Mouse (Mus musculus) cerebellum, adult 9-10 months (tissue): ENCODE results near the gene Sft2d2.
A peak's percentile ranks its signal among the peaks of the same experiment; 100 is the strongest.

Source experiments
- DNase-seq: peaks from one replicate; pipeline ENCODE4 v3.0.0; 2022

Gene Sft2d2

DNA sequence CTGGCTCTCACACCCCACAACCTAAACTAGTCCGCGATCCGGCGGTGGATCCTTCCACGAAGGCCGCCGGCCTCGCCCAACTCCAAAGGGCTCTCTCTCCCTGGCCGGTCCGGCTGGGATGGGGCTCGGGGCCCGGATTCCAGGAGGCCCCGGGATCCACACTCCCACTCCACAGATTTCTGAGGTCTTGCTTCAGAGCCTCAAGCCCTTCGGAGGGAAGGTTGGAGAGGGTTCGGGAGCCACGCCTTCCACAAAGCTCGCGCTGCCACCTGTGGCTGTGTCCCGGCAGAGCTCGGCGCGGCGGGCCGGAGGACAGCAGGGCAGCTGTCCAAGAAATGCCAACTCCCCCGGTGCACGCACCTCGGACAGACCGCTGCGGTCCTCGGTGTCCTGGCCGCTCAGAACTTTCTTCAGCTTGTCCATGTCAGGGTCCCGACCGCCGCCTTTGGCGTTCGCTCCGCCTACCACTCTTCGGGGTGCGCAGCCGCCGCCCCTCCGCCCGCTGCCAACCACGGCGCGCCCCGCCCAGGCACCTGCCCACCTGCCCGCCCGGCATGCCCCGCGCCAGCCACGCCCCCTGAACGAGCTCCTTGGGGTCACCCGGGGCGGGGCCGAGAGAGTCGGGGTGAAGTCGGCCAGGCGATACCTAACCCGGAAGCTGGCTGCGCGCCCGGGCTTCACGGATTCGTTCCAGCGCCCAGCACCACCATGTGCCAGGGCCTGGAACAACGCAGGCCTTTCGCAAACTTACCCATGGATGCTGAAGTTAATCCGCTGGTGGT, at the start of gene Sft2d2:
Gene Sft2d2, minus strand, starts transcription at position 559 of the 782 bp plus-strand sequence.
- peak; percentile 58 for DNase-seq

DNA sequence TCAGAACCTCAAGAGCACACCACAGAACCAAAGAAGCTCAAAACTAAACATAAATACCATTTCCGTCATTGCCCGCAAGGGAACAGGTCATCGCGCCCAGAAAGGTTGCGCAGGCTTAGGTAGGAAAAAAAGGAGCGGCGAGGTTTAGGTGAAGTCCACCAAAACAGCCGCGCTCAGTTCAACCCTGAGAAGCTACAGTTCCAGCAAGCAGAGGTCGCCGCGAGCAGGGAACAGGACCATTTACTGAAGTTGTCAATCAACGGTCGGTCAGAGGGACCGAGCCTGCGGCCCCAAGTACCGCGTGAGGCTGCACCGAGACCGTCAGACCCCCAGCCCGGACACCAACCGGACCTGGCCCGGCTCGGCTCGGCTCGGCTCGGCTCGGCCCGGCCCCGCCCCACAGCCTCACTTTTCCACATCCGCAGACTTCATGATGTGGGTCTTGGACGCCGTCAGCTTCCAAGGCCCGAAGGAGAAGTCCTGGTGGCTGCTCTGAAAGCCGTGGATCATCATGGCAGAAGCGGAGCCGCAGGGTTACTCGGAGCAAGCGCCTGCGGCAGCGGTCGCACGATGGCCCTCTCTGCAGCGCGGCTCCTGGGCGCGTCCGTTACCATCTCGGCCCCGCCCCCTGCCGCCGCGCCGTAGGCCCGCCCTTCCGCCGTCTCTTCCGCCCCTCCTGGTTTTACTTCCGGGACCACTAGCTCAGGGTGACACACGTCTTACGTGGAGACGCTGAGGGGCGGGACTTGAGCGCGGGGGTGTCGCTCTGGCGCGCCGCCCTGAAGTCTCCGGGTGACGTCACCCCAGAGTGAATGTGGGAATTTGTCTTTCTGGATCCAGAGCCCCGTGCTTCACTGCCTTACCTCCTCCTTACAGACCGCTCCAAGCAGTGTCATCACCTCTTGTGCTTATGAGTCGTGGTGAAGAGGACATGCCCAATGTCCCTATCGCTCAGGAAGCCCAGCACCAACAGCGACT, 42.4 kb upstream of the Sft2d2 start, which contains the start of gene Tiprl:
Gene Tiprl, minus strand, starts transcription at position 676 of the 978 bp plus-strand sequence.
- peak; percentile 99 for DNase-seq

DNA sequence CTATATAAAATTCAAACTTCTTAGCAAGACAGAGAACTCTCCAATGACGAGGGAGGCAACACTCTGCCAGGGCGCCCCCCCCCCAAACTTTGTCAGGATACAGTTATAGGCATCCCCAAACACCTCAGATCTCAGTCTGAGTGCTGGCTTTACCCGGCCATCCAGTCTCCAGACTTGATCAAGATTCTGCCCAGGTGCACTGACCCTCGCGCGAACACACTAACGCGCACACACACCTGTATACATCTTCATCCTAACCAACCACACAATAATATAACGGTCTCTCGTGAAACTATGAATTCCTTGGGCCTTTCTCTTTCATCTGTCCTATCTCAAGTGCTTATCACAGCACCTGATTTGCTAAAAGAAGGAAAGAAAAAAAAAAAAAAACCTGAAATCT, 41.6 kb upstream of the Sft2d2 start:
- DNase-seq = peak; percentile 19

DNA sequence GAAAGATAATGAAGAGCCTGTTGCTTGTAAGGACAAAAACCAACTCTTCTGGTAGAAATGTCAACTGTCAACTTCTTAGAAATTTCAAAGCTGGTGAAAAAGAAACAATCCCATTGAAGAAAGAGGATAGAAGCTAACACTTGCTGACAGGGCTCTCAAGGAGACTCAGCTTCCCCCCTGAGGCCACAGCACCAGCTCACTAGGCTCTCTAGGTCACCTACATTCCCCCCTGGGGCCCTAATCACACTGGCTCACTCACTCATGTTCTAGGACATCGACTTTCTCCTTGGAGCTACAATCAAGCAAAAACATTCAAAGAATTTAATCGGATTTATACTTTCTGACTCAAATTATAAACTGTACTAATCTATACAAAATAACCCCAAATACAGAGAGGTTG, 39.6 kb upstream of the Sft2d2 start:
- no peak for DNase-seq

DNA sequence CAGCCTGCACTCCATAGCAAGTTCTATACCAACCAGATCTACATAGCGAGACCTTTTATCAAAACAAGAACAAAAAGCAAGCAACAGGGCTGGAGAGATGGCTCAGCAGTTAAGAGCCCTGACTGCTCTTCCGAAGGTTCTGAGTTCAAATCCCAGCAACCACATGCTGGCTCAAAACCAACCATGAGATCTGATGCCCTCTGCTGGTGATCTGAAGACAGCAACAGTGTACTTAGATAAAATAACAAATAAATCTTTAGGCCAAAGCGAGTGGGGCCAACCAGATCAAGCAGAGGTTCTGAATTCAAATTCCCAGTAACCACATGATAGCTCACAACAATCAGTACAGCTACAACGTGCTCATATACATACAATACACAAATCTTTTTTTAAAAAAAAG, 36.5 kb upstream of the Sft2d2 start:
- no peak for DNase-seq

DNA sequence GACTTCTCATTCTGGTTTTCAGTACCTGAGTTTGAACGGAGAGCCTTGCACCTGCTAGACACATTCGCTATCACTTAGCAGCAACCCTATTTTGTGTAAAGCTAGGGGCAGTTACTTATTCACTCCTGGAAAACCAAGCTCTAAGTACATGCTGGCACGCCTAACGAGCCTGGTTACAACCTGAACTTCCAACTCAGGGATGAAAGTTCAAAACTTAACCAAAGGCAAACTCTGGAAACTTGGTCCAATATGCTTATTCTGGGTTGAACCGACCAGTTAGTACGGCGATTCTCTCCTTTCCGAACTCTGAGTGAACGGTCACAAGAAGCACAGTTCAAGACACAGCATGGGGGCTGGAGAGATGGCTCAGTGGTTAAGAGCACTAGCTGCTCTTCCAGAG, 35.3 kb upstream of the Sft2d2 start:
- DNase-seq = no peak

DNA sequence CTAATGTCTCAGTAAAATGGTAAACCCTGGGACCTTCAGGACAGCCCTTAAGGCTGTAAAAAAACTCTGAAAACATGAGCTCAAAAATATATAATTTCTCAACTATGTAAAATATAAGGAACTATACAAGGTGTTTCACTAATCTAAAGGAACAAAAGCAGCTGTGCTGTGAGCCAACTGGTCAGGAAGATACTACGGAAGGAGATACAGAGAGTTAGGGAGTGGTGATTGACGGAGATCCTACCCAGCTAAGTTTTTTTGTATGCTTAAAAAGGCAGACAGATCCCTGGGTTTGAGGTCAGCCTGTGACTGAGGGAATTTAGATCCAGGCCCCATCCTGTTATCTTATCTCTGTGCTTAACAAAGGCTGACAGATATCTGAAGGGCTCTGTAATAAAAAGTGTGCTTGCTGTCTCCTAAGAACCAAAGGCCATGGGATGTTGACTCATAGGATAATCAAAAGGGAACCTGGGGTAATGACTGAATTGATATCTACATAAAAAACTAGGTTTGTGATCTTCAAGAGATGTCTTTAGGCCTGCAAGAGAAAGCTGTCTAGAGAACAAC, 22.9 kb upstream of the Sft2d2 start:
- no peak for DNase-seq

DNA sequence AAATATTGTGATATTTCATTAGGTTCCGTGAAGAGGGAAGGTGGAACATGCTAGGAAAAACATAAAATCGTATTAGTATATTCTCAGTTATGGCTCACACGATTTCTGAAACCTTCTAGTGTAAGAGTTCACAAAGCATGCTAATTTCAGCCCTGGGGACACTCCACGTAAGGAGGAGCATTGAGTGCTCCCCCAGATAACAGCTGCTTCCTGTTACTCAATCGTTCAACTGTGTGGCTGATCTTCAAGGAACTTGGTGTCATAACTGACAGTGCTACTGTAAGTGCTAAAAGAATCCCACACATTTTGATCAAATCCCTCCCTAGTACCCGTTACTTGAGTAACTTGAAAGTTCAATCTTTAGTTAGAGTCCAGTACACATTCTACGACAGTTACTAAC, 21.6 kb upstream of the Sft2d2 start:
- no peak for DNase-seq

DNA sequence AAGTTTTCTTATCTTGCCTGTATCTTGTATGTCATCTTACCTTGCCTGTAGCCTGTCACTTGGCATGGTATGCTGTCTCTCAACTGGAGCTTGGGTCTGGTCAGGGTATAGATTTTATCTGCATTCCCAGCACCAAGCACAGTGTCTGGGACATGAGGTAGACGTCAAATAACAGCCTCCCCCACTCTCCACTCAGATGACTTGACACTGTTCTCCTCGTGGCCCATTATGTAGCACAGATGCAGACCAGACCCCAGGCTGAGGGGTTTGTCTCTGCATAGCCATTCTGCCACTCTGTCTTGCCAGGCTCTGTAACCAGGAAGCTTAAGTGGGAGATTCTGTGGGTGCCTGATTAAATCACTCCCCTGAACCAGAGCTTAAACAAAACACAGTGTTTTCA, 11.4 kb upstream of the Sft2d2 start:
- DNase-seq = no peak

DNA sequence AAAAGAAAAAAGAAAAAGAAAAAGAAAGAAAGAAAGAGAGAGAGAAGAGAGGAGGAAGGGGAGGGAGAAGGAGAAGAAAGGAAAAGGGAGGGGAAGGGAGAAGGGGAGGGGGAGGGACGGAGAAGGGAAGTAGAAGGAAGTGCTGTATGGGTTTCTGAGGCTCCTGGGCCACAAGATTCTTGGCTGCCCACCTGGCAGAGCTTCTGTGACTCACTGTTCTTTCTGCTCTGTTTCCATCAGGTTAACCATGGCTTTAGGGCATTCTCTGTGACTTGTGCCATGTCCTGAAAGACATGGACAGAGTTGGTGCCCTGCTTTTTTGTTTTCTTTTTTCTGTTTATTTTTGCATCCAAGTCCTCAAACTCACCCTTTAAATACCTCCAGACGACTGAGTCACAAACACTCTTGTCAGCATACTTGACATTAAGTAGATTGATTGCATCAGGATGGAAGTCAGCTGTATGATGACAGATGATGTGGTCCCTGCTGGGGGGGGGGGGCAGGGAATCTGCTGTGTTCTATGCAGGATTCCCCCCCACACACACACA, 9.3 kb upstream of the Sft2d2 start:
- no peak for DNase-seq

DNA sequence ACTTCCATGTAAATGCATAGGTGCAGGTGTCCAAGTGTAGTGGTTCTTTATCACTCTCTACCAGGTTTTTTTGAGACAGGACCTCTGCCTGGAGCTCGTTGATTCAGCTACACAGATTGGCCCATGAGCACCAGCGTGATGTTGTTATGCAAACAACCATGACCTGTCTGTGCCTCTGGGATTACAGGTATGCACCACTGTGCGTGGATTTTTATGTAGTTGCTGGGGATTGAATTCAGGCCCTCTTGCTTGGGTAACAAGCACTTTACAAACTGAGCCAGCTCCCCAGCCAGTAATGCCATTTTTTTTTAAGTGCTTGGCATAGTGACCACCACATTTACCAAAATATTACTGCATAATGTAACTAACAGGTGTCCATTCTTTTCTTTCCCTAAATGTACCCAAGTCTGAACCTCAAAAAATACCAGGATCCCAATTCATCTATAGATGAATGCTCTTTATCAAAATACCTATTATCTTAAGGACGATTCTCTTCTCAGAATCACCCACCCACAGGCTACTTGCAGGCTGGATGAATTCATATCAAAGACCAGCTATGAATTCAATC, 7.3 kb upstream of the Sft2d2 start:
- DNase-seq = no peak

DNA sequence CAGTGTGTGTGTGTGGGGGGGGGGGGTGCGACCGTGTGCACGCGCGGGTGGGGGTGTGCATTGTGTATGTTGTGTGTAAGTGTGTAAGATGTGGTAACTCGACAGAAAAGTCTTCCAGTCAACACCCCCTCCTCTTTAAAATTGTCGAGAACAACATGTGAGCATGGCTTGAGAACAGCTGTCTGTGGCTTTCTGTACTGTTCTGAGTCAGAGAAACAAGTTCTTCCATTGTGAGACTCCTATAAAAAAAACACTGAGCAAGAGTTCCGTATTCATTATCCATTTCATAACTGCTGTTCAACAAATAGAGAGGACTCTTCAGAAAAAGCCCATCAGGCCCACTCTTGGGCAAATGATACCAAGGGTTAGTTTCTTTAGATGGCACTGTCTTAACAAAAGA, 6.5 kb upstream of the Sft2d2 start:
- DNase-seq = no peak

DNA sequence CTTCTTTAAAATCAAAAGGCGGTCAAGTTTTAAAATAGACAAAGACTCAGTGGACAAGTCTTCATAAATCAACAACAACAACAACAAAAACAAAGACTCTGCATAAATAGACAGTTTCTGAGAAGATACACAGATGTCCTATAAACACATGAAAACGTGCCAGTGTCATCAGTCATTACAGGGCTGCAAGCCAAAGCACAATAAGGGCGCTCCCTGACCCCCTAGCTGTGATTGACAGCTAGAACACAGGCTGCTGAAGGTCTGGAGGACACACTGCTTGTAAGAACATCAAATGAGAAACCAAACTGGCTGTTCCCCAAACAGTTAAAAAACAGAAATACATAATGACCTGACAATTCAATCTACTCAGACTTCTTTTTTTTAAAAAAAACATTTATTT, 5.4 kb upstream of the Sft2d2 start:
- no peak for DNase-seq

DNA sequence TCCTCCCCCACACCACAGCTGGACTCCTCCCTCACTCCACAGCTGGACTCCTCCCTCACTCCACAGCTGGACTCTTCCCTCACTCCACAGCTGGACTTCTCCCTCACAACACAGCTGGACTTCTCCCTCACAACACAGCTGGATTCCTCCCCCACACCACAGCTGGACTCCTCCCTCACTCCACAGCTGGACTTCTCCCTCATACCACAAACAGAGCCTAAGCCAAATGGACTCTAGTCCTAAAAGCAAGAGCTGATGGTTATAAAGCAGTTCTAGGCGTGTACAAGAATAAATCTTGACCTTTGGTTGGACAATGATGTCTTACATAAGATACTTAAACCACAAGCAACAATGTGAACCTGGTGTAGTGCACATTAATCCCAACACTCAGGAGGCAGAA, 4.7 kb upstream of the Sft2d2 start:
- DNase-seq = no peak

DNA sequence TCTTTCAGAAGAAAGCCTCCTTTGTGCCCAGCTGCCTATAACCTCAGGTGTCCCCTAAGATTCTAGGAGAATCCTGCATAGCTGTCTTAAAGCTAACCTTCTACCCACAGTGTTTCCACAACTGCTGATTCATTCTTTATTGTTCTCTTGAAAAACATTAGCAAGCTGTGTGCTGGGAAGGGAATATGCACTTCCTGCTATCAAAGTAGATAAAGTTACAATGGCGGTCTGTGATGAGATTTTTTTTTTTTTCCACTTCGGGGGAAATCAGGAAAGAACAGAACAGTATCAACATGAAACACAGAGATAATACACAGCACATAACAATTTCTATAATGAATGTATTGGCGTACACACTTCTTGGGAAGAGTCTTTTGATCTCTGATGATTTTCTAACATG, 3.6 kb upstream of the Sft2d2 start:
- DNase-seq = no peak

DNA sequence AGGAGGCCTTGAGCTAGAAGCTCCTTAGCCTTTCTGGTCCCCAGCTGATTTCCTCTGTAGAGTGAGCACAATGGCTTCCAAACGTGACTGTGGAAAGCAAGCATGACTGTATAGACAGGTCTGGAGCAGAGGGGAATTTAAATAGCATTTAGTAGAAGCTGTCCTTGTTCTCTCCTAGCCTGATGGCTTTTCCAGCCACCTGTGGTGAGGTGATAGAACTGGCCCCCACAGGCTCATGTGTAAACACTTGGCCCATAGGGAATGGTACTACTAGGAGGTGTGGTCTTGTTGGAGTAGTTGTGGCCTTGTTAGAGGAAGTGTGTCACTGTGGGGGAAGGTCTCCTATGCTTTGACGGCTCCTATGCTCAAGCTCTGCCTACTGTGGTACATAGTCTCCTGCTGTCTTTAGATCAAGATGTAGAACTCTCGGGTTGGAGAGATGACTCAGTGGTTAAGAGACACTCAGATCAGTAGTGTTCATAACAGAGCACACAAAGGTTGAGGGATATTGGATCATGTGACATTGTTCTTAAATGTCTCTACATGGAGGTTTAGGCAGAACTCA, 1.2 kb upstream of the Sft2d2 start:
- DNase-seq = no peak

DNA sequence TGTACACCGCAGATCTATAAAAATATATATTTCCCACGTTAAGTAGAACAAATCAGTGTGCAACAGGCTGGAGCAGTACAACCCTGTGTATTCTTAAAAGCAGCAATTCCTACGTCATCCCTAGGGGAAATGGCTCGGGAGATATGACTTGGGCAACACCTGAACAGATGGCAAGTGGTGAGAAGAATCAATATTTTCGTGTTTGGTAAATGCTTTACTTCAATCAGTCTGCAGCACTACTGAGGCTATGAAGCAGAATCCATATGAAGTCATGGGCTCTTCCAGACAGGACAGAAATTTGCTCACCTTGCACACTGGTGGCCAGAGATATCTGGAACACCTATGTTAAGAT, 400 bp upstream of the Sft2d2 start:
- DNase-seq = no peak

DNA sequence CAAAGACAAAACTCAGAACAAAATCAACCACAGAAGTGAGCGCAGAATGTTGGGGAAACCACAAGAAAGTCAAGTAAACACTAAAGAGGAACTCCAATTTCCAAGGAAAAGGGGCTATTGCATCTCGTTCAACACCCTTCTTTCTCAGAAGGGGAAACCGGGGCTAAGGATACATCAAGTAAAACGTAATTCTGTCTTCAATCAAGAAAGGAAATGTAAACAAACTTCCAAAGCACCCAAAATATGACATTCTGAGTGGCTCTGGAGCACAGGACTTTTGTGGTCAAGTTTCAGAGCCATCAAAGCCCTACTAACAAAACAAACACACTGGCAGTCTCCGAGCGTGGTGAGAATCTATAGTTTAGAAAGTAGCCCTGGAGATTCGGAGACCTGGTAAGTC, 812 bp downstream of the Sft2d2 start:
- no peak for DNase-seq

DNA sequence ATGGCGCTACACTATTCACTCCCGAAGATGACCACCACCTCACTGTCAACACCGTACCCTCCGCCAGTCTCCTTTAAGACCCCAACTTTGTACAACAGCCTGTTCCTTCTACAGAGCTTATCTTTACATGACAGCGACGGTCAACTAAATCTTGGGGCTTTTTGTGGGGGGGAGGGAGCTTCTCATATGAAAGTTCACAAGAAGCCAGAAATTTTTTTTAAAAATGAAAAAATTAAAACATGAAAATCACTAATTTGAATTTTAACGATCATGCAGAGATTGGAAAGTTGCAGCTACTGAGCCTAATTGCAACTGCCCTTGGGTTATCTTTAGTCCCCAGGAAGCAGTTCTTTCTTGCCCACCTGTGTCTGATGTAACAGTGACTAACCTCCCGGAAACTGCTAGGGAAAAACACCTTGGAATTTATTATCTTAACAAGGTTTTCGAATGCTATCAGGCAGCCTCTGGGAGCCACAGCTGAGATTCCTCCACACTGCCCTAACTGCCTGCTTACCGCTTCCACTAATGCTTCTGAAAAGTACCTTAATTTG, 1.4 kb downstream of the Sft2d2 start:
- no peak for DNase-seq

DNA sequence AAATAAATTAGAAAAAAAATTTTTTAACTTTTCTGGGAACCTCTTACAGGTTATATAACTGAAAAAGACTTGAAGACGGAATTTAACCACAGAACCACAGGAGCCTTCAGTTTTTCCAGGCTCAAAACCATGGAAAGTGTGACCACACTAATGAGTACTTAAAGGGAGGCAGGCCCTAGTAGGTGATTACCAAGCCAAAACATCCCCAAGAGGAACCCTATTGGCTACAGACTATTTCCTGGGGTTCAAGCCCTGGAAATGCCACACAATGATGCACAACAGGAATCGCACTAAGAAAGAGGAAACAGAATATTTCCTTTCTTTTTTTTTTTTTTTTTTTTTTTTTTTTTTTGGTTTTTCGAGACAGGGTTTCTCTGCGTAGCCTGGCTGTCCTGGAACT, 2.1 kb downstream of the Sft2d2 start:
- DNase-seq = no peak

DNA sequence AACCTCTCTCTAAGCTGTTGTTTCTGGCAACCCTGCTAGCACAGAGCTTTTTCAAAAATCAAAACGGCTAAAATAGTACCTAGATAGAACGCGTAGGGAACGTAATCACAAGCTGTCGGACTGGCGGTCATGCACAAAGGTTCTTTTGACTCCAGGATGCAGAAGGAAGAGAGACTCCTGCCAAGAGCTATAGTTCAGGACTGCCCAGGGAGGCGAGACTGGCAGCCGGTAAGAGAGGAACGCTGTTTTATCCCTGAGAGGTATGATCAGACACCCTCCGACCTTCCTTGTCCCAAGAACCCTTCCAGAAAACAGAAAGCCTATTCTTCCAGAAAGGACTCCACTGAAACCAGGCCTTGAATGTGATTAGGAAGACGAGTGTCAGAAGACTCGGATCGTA, 2.6 kb downstream of the Sft2d2 start:
- no peak for DNase-seq

DNA sequence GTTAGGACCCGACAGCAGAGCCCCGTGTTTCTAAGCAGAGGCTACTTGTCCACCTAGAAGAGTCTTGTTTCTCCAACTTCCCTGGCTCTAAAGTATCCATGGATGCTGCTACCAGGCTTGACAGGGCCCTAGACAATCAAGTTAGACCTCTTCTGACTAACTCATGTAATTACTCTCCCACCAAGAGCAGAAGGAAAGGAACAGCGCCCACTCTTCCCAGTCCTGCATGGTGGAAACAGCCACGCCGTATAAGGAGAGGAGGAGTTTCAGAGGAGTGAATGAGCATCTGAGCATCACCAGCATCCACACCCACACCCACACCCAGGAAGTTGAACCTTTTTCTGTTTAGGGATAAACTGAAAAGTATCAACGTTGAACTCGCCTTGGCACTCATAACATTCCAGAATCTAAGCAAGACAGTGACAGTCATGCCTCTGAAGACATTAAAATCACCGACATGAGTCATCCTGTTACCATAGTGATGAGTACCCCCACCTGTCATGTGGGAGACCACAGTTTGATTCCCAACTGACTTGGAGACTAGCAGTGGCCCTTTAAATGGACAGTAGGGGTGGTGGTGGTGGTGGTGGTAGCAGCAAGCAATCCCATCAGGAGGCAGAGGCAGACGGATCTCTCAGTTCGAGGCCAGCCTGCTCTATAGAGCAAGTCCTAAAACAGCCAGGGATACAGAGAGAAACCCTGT, 3.5 kb downstream of the Sft2d2 start:
- DNase-seq = no peak
